16 mouse cellular contexts compared by ENCODE assay signal in genomic region chr9:108559169-108559568, GRCm38 (mm10). TPM values are rescaled to one million over a fixed set of nuclear protein-coding genes. Genes with fewer than 3 reads are reported as not detected.
DNase-seq lines count a peak whose midpoint lies in the region; ATAC-seq lines count a peak whose summit lies in the region.
"Had no signal": no experiment of that assay in that cellular context is flagged by ENCODE, and none has a peak within 500 bp of the region (broad histone marks: within the 10 kb centered on the region; RNA-seq: fewer than 3 reads in every experiment).

No protein-coding gene starts in this region.

- 84% methylated on average over 4 of the region's 4 CpGs for WGBS in embryonic facial prominence, embryonic 13.5 days
- 92% methylated on average over 4 of the region's 4 CpGs for WGBS in embryonic facial prominence, embryonic 10.5 days
- 89% methylated on average over 4 of the region's 4 CpGs for WGBS in kidney, embryonic 15.5 days
- 93% methylated on average over 4 of the region's 4 CpGs for WGBS in midbrain, embryonic 10.5 days
- WGBS in midbrain, embryonic 13.5 days = 92% methylated on average over 4 of the region's 4 CpGs

- H3K27me3 ChIP-seq in embryonic facial prominence, embryonic 13.5 days = no peaks in the 10 kb centered on the region
- H3K27me3 ChIP-seq in embryonic facial prominence, embryonic 10.5 days (replicated peaks; ENCODE audit: low read depth, poor library complexity, severe bottlenecking) = no peaks in the 10 kb centered on the region
- H3K27me3 ChIP-seq in kidney, embryonic 15.5 days = no peaks in the 10 kb centered on the region
- no peaks in the 10 kb centered on the region for H3K27me3 ChIP-seq in midbrain, embryonic 10.5 days (ENCODE audit: low read depth, poor library complexity, severe bottlenecking)
- H3K27me3 ChIP-seq in midbrain, embryonic 13.5 days = no peaks in the 10 kb centered on the region
- H3K27me3 ChIP-seq: forebrain, embryonic 15.5 days; hindbrain, embryonic 13.5 days had no signal

- DNase-seq in embryonic facial prominence, embryonic 10.5 days (ENCODE audit: low spot score) = no peak
- DNase-seq in kidney, postnatal 36 days = no peak
- DNase-seq in midbrain, embryonic 10.5 days (ENCODE audit: low spot score) = peak; percentile 10
- no peak for DNase-seq in thymus, postnatal 10 days (ENCODE audit: low spot score in 2 of 2)
- DNase-seq: adrenal gland, postnatal 10 days; cerebellum, adult 11 months; cerebellum, adult 8-10 months; cerebellum, postnatal 36 days; gastrocnemius, postnatal 36 days; heart, adult 2 months; heart, postnatal 10 days had no signal

- H3K4me3 ChIP-seq in embryonic facial prominence, embryonic 13.5 days = no peak overlapping the region
- no peak overlapping the region for H3K4me3 ChIP-seq in embryonic facial prominence, embryonic 10.5 days
- H3K4me3 ChIP-seq in kidney, embryonic 15.5 days (replicated peaks) = no peak overlapping the region
- H3K4me3 ChIP-seq in midbrain, embryonic 10.5 days = no peak overlapping the region
- no peak overlapping the region for H3K4me3 ChIP-seq in midbrain, embryonic 13.5 days (replicated peaks)
- H3K4me3 ChIP-seq: heart, adult 2 months; hindbrain, embryonic 13.5 days had no signal

- H3K4me1 ChIP-seq in embryonic facial prominence, embryonic 13.5 days = peaks cover 14% of the 10 kb centered on the region
- H3K4me1 ChIP-seq in embryonic facial prominence, embryonic 10.5 days = peaks cover 16% of the 10 kb centered on the region
- H3K4me1 ChIP-seq in kidney, embryonic 15.5 days = peaks cover 15% of the 10 kb centered on the region
- peaks cover 21% of the 10 kb centered on the region for H3K4me1 ChIP-seq in midbrain, embryonic 10.5 days
- peaks cover 14% of the 10 kb centered on the region for H3K4me1 ChIP-seq in midbrain, embryonic 13.5 days (replicated peaks)

- H3K36me3 ChIP-seq in embryonic facial prominence, embryonic 13.5 days = peaks cover 79% of the 10 kb centered on the region
- peaks cover 86% of the 10 kb centered on the region for H3K36me3 ChIP-seq in embryonic facial prominence, embryonic 10.5 days (replicated peaks)
- peaks cover 84% of the 10 kb centered on the region for H3K36me3 ChIP-seq in kidney, embryonic 15.5 days
- H3K36me3 ChIP-seq in midbrain, embryonic 10.5 days = peaks cover 86% of the 10 kb centered on the region
- peaks cover 78% of the 10 kb centered on the region for H3K36me3 ChIP-seq in midbrain, embryonic 13.5 days

- H3K27ac ChIP-seq in embryonic facial prominence, embryonic 13.5 days = peak overlapping the region; percentile 29; the same call in 1 of the 2 replicates
- H3K27ac ChIP-seq in embryonic facial prominence, embryonic 10.5 days (replicated peaks) = no peak overlapping the region
- H3K27ac ChIP-seq in kidney, embryonic 15.5 days = peak overlapping the region; percentile 58; the same call in 1 of the 2 replicates
- H3K27ac ChIP-seq in midbrain, embryonic 10.5 days (replicated peaks) = no peak overlapping the region
- no peak overlapping the region for H3K27ac ChIP-seq in midbrain, embryonic 13.5 days

- H3K9me3 ChIP-seq in embryonic facial prominence, embryonic 13.5 days = no peaks in the 10 kb centered on the region
- no peaks in the 10 kb centered on the region for H3K9me3 ChIP-seq in embryonic facial prominence, embryonic 10.5 days
- no peaks in the 10 kb centered on the region for H3K9me3 ChIP-seq in kidney, embryonic 15.5 days (replicated peaks)
- no peaks in the 10 kb centered on the region for H3K9me3 ChIP-seq in midbrain, embryonic 10.5 days (replicated peaks)
- no peaks in the 10 kb centered on the region for H3K9me3 ChIP-seq in midbrain, embryonic 13.5 days
- H3K9me3 ChIP-seq: forebrain, embryonic 15.5 days; hindbrain, embryonic 13.5 days had no signal

- no peak for ATAC-seq in embryonic facial prominence, embryonic 13.5 days (ENCODE audit: insufficient number of reproducible peaks, insufficient read depth, low FRiP score, low TSS enrichment, low read depth)
- ATAC-seq in kidney, embryonic 15.5 days (replicated peaks; ENCODE audit: low FRiP score) = no peak
- ATAC-seq in midbrain, embryonic 13.5 days = no peak

- no peak overlapping the region for H3K4me2 ChIP-seq in embryonic facial prominence, embryonic 13.5 days
- no peak overlapping the region for H3K4me2 ChIP-seq in kidney, embryonic 15.5 days
- H3K4me2 ChIP-seq in midbrain, embryonic 13.5 days (replicated peaks) = no peak overlapping the region

- no peak overlapping the region for H3K9ac ChIP-seq in embryonic facial prominence, embryonic 13.5 days
- no peak overlapping the region for H3K9ac ChIP-seq in kidney, embryonic 15.5 days
- H3K9ac ChIP-seq in midbrain, embryonic 13.5 days (replicated peaks) = no peak overlapping the region
- H3K9ac ChIP-seq: forebrain, embryonic 15.5 days; hindbrain, embryonic 13.5 days had no signal

RNA-seq across cellular contexts. Expression of gene Impdh2, which starts 0.9 kb away (rescaled TPM):
- 191 and 227 TPM in 2 replicates for polyA plus RNA-seq in embryonic facial prominence, embryonic 13.5 days (2015; fragmentation: Nextera tagmentation; extraction: Ambion mirVana)
- polyA plus RNA-seq in embryonic facial prominence, embryonic 10.5 days (2016; fragmentation: Nextera tagmentation; extraction: Ambion mirVana) = 235 and 254 TPM in 2 replicates
- 187 and 198 TPM in 2 replicates for polyA plus RNA-seq in kidney, embryonic 15.5 days (2015; fragmentation: Nextera tagmentation; extraction: Ambion mirVana)
- polyA plus RNA-seq in midbrain, embryonic 10.5 days (2016; fragmentation: Nextera tagmentation; extraction: Ambion mirVana) = 202 and 239 TPM in 2 replicates
- 108 and 115 TPM in 2 replicates for polyA plus RNA-seq in midbrain, embryonic 13.5 days (2015; fragmentation: Nextera tagmentation; extraction: Ambion mirVana)

RNA-seq across cellular contexts. Expression of gene Ndufaf3, which starts 8.1 kb away (rescaled TPM):
- 42.3 and 50.4 TPM in 2 replicates for polyA plus RNA-seq in embryonic facial prominence, embryonic 13.5 days (2015; fragmentation: Nextera tagmentation; extraction: Ambion mirVana)
- 42.4 and 44.1 TPM in 2 replicates for polyA plus RNA-seq in embryonic facial prominence, embryonic 10.5 days (2016; fragmentation: Nextera tagmentation; extraction: Ambion mirVana)
- 41.5 and 43.1 TPM in 2 replicates for polyA plus RNA-seq in kidney, embryonic 15.5 days (2015; fragmentation: Nextera tagmentation; extraction: Ambion mirVana)
- polyA plus RNA-seq in midbrain, embryonic 10.5 days (2016; fragmentation: Nextera tagmentation; extraction: Ambion mirVana) = 47.0 and 50.0 TPM in 2 replicates
- polyA plus RNA-seq in midbrain, embryonic 13.5 days (2015; fragmentation: Nextera tagmentation; extraction: Ambion mirVana) = 73.7 and 79.2 TPM in 2 replicates

RNA-seq across cellular contexts. Expression of gene Dalrd3, which starts 10.5 kb away (rescaled TPM):
- polyA plus RNA-seq in embryonic facial prominence, embryonic 13.5 days (2015; fragmentation: Nextera tagmentation; extraction: Ambion mirVana) = 176 and 185 TPM in 2 replicates
- 191 and 200 TPM in 2 replicates for polyA plus RNA-seq in embryonic facial prominence, embryonic 10.5 days (2016; fragmentation: Nextera tagmentation; extraction: Ambion mirVana)
- 155 and 180 TPM in 2 replicates for polyA plus RNA-seq in kidney, embryonic 15.5 days (2015; fragmentation: Nextera tagmentation; extraction: Ambion mirVana)
- 196 and 221 TPM in 2 replicates for polyA plus RNA-seq in midbrain, embryonic 10.5 days (2016; fragmentation: Nextera tagmentation; extraction: Ambion mirVana)
- 321 and 345 TPM in 2 replicates for polyA plus RNA-seq in midbrain, embryonic 13.5 days (2015; fragmentation: Nextera tagmentation; extraction: Ambion mirVana)

RNA-seq across cellular contexts. Expression of gene Wdr6, which starts 19.4 kb away (rescaled TPM):
- 140 and 147 TPM in 2 replicates for polyA plus RNA-seq in embryonic facial prominence, embryonic 13.5 days (2015; fragmentation: Nextera tagmentation; extraction: Ambion mirVana)
- 200 and 215 TPM in 2 replicates for polyA plus RNA-seq in embryonic facial prominence, embryonic 10.5 days (2016; fragmentation: Nextera tagmentation; extraction: Ambion mirVana)
- 123 and 139 TPM in 2 replicates for polyA plus RNA-seq in kidney, embryonic 15.5 days (2015; fragmentation: Nextera tagmentation; extraction: Ambion mirVana)
- 195 and 250 TPM in 2 replicates for polyA plus RNA-seq in midbrain, embryonic 10.5 days (2016; fragmentation: Nextera tagmentation; extraction: Ambion mirVana)
- 364 and 380 TPM in 2 replicates for polyA plus RNA-seq in midbrain, embryonic 13.5 days (2015; fragmentation: Nextera tagmentation; extraction: Ambion mirVana)

RNA-seq across cellular contexts. Expression of gene P4htm, which starts 38.3 kb away (rescaled TPM):
- 9.6 and 13.3 TPM in 2 replicates for polyA plus RNA-seq in embryonic facial prominence, embryonic 13.5 days (2015; fragmentation: Nextera tagmentation; extraction: Ambion mirVana)
- 7.0 and 7.2 TPM in 2 replicates for polyA plus RNA-seq in embryonic facial prominence, embryonic 10.5 days (2016; fragmentation: Nextera tagmentation; extraction: Ambion mirVana)
- 9.1 and 11.7 TPM in 2 replicates for polyA plus RNA-seq in kidney, embryonic 15.5 days (2015; fragmentation: Nextera tagmentation; extraction: Ambion mirVana)
- 13.8 and 14.7 TPM in 2 replicates for polyA plus RNA-seq in midbrain, embryonic 10.5 days (2016; fragmentation: Nextera tagmentation; extraction: Ambion mirVana)
- 24.6 and 27.7 TPM in 2 replicates for polyA plus RNA-seq in midbrain, embryonic 13.5 days (2015; fragmentation: Nextera tagmentation; extraction: Ambion mirVana)

Comparison
In these comparisons a context has a peak if more than half of its experiments do, and no peak if none do; other contexts are left out.
1. H3K27ac ChIP-seq: peak in embryonic facial prominence, embryonic 13.5 days (single experiment) and kidney, embryonic 15.5 days (single experiment); none in embryonic facial prominence, embryonic 10.5 days (single experiment), midbrain, embryonic 10.5 days (single experiment) and midbrain, embryonic 13.5 days (single experiment).